Mouse (Mus musculus) megakaryocyte, embryonic 14.5 days (primary cell): ENCODE measurements around the gene Mgat4e. TPM values are rescaled to one million over a fixed set of nuclear protein-coding genes. Genes with fewer than 3 reads are reported as not detected.

Experiments used
- H3K27me3 ChIP-seq: replicated peaks from 2 replicates; pipeline ENCODE3; 2012; ENCODE audit warnings: inconsistent platforms
- H3K36me3 ChIP-seq: replicated peaks from 2 replicates; pipeline ENCODE3; 2012; ENCODE audit warnings: low read length, inconsistent platforms, mixed read lengths
- H3K4me1 ChIP-seq: 2 replicates; pipeline ENCODE4 v1.6.1; 2012; ENCODE audit warnings: inconsistent platforms
- H3K4me3 ChIP-seq: replicated peaks from 2 replicates; pipeline ENCODE3; 2012; ENCODE audit warnings: moderate library complexity, mild to moderate bottlenecking, inconsistent platforms
- H3K9me3 ChIP-seq: 2 replicates; pipeline ENCODE4 v1.6.1; 2012; ENCODE audit warnings: inconsistent platforms
- FLI1 ChIP-seq: IDR thresholded peaks from 2 replicates; pipeline ENCODE4 v1.6.1; 2012; ENCODE audit warnings: low read length, inconsistent platforms, mixed read lengths
- GATA1 ChIP-seq: IDR thresholded peaks from 3 replicates; pipeline ENCODE4 v1.6.1; 2012; ENCODE audit warnings: mixed read lengths, low read length, inconsistent platforms, borderline replicate concordance
- polyA plus RNA-seq: library from polyadenylated mRNA; stranded (reverse); fragments of >175 nt; gene quantifications from 2 replicates; pipeline ENCODE4 v1.2.3, GENCODE M21; 2012; ENCODE audit warnings: low replicate concordance; ENCODE audit not compliant: insufficient read depth

The Mgat4e gene
- polyA plus RNA-seq, 1 experiment: not detected

DNA sequence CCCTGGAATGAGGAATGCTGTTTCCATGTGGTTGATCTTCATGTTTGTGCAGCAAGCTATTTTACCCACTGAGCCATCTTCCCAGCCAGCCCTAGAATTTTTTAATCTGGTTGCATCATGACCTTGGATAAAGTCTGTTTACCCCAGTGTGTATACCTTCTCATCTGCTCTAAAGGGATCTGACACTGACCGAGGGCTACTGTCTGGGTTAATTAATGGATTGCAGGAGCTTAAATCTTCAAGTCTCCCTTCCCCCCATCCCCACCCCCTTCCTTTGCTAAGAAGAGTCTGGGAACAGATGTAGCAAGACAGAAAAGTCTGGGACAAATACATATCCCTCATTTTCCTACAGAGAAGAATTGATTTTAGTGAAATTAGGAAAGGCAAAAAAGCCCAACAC lies 18.0 kb upstream of the Mgat4e start:
- H3K27me3 ChIP-seq: no peaks in the 10 kb centered on the region
- TF ChIP-seq FLI1 (no peak), GATA1 (no peak)
- no peaks in the 10 kb centered on the region for H3K9me3 ChIP-seq
- peaks cover 62% of the 10 kb centered on the region for H3K4me1 ChIP-seq
- peaks cover 4% of the 10 kb centered on the region for H3K36me3 ChIP-seq
- no peak overlapping the region for H3K4me3 ChIP-seq

DNA sequence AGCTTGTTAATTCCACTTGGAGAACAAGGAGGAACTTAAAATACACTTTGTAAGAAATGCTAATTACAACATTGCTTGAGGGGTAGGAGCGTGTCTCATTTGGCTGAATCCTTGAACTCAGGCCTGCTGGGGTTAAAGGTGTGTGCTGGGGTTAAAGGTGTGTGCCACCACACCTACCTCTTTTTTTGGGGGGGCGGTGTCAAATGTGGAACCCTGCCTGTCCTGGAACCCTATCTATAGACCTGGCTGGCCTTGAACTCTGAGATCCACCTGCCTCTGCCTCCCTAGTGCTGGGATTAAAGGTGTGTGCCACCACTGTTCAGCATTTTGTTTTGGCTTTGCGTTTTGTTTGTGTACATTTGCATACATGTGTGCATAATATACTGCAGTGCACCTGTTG lies 14.2 kb upstream of the Mgat4e start:
- H3K4me3 ChIP-seq: no peak overlapping the region
- no peaks in the 10 kb centered on the region for H3K9me3 ChIP-seq
- no peak for TF ChIP-seq FLI1
- TF ChIP-seq GATA1: no peak
- H3K36me3 ChIP-seq: peaks cover 4% of the 10 kb centered on the region
- H3K4me1 ChIP-seq: peaks cover 46% of the 10 kb centered on the region
- no peaks in the 10 kb centered on the region for H3K27me3 ChIP-seq

DNA sequence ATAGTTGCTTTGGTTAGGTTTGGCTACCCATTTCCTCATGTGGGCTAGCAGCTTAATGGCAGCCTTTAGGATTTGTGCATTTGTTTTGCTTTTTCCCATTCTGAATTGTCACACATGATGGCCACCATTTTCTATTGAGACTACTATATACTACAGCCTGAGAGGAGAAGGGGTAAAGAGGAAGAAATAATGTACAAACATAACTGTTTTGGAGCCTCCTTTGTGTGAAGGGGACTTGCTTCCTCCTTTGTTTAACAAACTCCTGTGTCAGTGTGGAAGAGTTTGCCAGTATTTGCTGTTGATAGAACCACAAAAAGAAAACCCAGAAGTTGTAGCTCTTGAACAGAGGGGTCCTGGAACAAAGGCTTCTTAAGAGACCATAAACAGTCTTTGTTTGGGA lies 13.0 kb upstream of the Mgat4e start:
- H3K4me3 ChIP-seq: peak overlapping the region; percentile 98
- peaks cover 34% of the 10 kb centered on the region for H3K4me1 ChIP-seq
- TF ChIP-seq FLI1: no peak
- H3K27me3 ChIP-seq: no peaks in the 10 kb centered on the region
- H3K9me3 ChIP-seq: no peaks in the 10 kb centered on the region
- H3K36me3 ChIP-seq: peaks cover 2% of the 10 kb centered on the region

DNA sequence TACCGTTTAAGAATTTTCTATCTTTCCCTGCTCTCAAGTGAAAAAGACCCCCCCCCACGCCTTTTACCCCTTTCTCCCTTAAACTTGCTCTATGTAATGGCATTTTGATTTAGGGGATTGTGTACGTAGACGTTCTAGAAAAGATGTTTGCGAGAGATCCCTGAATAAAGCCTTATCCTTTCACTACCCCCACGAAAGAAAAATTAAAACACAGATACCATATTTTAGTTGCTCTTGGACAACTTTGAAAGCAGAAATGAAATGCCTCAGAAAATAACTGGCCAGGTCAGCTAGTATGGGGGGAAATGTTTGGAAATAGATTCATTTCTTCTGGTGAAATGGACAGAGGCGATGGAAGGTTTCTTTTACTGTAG lies 12.3 kb upstream of the Mgat4e start:
- Histone ChIP-seq H3K9me3 (no peaks in the 10 kb centered on the region), H3K27me3 (no peaks in the 10 kb centered on the region), H3K36me3 (no peaks in the 10 kb centered on the region), H3K4me3 (peak overlapping the region; percentile 98), H3K4me1 (peaks cover 36% of the 10 kb centered on the region)
- TF ChIP-seq GATA1 (no peak), FLI1 (no peak)

DNA sequence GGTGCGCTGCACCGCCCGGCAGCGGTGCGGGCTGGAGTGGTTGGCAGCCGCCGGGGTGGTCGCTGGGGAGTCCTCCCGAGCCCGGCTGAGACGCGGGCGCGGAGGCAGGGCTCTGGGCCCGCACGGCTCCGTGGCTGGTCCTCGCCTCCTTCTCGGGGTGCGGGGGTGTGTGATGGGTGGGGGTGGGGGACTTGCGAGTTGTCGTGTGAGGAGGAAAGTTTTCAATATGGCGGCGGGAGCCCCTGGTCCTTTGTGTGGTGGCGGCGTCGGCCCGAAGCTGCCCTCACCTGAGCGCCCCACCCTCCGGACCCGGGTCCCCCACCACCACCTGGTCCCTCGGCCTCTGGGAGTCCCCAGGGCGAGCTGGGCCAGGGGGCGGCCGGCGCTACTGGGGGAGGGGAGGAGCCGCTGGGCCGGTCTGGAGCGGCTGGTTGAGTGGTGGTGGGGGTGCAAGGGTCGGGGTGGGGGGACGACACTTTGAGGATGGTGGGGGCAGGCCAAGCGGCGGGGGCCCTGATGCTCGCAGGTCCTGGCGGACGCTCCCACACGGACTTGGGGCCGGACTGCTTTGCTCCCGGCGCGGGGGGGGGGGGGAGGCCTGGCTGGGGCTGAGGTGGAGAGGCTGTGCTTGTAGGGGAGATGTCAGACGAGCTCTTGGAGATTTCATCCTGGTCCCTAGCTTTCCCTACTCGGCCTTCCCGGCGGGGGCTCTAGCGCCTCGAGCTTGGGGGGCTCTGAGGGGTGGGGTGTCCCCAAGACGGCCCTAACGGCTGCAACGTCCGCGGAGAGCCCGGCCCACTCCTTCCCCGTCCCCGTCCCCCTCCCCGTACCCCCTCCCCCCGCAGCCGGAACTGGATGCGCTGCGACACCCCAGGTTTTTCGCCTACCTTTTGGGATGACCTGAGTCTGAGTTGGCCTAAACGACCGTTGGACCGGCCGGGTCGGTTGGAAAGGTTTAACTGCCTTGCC lies 11.6 kb upstream of the Mgat4e start:
- no peaks in the 10 kb centered on the region for H3K27me3 ChIP-seq
- TF ChIP-seq FLI1 (no peak), GATA1 (no peak)
- peaks cover 41% of the 10 kb centered on the region for H3K4me1 ChIP-seq

DNA sequence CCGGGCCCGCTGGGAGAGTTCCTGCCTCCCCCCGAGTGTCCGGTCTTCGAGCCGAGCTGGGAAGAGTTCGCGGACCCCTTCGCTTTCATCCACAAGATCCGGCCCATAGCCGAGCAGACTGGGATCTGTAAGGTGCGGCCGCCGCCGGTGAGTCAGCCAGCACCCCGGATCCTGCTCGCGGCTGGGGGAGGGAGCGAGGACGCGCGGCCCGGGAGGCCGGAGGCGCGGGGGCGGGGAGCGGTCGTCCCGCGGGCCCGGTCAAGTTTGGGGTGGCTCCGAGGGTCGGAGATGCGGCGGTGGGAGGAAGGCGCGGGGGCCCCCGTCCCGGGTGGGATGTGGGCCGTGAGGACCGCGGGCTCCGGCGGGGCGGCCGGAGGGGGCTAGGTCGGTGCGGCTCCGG lies 10.9 kb upstream of the Mgat4e start:
- Histone ChIP-seq H3K36me3 (no peaks in the 10 kb centered on the region), H3K4me3 (peak overlapping the region; percentile 98), H3K9me3 (no peaks in the 10 kb centered on the region), H3K4me1 (peaks cover 47% of the 10 kb centered on the region), H3K27me3 (no peaks in the 10 kb centered on the region)
- TF ChIP-seq FLI1 (no peak), GATA1 (no peak)

More for the DNA sequence above, 11.6 kb upstream of the Mgat4e start:
- H3K4me3 ChIP-seq: peak overlapping the region; percentile 98
- no peaks in the 10 kb centered on the region for H3K9me3 ChIP-seq
- no peaks in the 10 kb centered on the region for H3K36me3 ChIP-seq

DNA sequence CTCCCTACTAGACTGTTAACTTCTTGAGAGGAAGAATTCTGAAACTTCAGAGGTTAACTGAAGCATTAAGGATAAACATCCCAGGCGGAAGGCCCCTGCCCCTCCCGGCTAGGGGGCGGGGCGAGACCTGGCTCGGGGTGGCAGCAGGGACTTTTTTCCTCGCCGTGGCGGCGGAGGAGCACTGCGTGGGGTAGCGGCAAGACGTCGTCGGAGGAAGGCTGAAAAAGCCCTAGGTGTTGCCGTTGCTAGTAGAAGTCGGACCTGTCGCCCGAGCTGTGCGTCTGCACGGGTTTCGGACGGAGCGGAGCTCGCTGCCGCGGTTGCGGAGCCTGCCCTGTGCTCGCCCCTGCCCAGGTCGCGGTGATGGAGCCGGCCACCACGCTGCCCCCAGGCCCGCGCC lies 10.5 kb upstream of the Mgat4e start, which contains the start of gene Kdm5b:
Gene Kdm5b (plus strand): TSS at position 196 of the 400 bp plus-strand sequence.
- TF ChIP-seq GATA1 (no peak), FLI1 (no peak)
- Histone ChIP-seq H3K4me1 (peaks cover 46% of the 10 kb centered on the region), H3K4me3 (peak within 1 kb of the TSS; percentile 98), H3K36me3 (no peaks in the 10 kb centered on the region), H3K27me3 (no peaks in the 10 kb centered on the region), H3K9me3 (no peaks in the 10 kb centered on the region)

DNA sequence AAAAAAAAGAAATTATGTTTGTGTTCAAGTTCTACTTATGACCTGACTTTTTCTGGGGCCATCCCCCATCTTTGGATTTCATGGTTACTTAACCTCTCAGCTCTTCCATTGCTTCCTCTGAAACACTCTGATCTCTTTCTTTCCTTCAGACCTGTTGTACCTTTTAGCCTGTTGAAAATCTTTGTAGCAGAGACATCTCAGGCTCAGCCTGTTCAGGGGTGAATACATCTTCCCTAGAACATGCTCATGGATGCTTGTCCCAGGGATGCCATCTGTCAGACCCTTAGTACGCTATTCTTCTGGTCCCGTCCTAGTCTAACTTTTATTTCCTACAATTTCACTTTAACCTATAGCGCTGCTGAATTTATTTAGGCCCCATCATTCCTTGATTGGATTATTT lies 9.7 kb upstream of the Mgat4e start:
- no peak overlapping the region for H3K4me3 ChIP-seq
- no peaks in the 10 kb centered on the region for H3K9me3 ChIP-seq
- H3K27me3 ChIP-seq: no peaks in the 10 kb centered on the region
- H3K36me3 ChIP-seq: no peaks in the 10 kb centered on the region
- TF ChIP-seq FLI1 (no peak), GATA1 (no peak)
- H3K4me1 ChIP-seq: peaks cover 46% of the 10 kb centered on the region

DNA sequence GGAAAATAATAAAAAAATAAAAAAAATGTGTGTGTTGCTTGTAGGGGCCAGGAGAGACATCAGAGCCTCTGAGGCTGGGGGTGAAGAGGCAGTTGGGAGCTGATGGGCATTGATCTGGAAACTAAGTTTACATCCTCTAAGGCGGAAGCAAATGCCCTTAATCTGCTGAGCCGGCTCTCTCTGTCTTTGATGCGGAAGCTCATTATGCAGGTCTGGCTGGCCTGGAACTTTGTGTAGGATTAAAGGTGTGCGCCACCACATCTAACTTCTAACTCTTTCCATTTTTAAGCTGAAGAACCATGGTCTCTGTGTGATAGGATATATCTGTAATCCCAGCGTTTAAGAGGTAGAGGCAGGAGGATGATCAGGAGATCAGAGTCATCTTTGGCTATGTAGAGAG lies 9.0 kb upstream of the Mgat4e start:
- Histone ChIP-seq H3K9me3 (no peaks in the 10 kb centered on the region), H3K4me3 (no peak overlapping the region), H3K4me1 (peaks cover 42% of the 10 kb centered on the region), H3K36me3 (no peaks in the 10 kb centered on the region), H3K27me3 (no peaks in the 10 kb centered on the region)
- TF ChIP-seq GATA1: no peak
- TF ChIP-seq FLI1: no peak

DNA sequence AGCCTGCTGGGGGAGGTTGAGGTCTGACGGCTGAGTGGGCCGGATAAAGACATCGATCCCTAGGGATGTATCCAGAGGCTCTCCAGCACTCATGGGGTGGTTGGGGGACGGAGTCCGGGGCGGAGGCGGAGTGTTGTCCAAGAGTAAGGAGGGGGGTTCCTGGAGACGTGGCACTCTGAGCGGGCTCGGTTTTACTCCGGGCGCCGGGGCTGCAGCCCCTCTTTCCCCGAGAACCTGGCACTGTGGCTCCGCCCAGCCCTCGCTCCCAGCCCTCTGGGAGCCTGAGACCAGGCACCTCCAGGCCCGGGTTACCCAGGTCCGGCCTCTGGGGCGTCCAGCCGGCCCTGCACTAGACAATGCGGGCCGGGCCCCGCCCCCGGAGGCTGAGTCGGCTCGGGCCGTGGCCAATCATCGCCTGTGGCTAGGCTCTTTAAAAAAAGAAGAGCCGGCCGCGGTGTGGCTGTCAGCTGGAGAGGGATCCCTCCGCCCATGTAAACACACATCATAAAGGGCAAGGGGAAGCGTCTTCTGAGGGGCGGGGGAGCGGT lies 7.3 kb upstream of the Mgat4e start:
- no peaks in the 10 kb centered on the region for H3K36me3 ChIP-seq
- TF ChIP-seq FLI1 (no peak), GATA1 (no peak)
- peak overlapping the region; percentile 95 for H3K4me3 ChIP-seq
- H3K9me3 ChIP-seq: no peaks in the 10 kb centered on the region
- H3K4me1 ChIP-seq: peaks cover 29% of the 10 kb centered on the region
- no peaks in the 10 kb centered on the region for H3K27me3 ChIP-seq
